Mouse (Mus musculus) midbrain, embryonic 11.5 days (tissue): ENCODE data around the gene Tmprss12. TPM values are rescaled to one million over a fixed set of nuclear protein-coding genes. Genes with fewer than 3 reads are reported as not detected.

Experiments
- polyA plus RNA-seq: library from polyadenylated mRNA; unstranded; fragments of >200 nt; fragmentation: Nextera tagmentation; extraction: Ambion mirVana; gene quantifications from 2 replicates; pipeline ENCODE4 v1.2.1, GENCODE M21; 2014

Gene Tmprss12
- polyA plus RNA-seq, 1 experiment from 2014 or later: 0.10 TPM

Other genes with a start within 250 kb of the Tmprss12 start
- gene Dip2b, start 242.2 kb upstream of the Tmprss12 start, polyA plus RNA-seq: 22.3 and 23.9 TPM in 2 replicates
- 31.8 and 33.5 TPM in 2 replicates for gene Atf1, start 53.0 kb upstream of the Tmprss12 start, polyA plus RNA-seq
- gene Mettl7a1, start 23.3 kb downstream of the Tmprss12 start, polyA plus RNA-seq: 4.0 and 5.1 TPM in 2 replicates
- not detected in 2 replicates for gene Mettl7a3, start 54.1 kb downstream of the Tmprss12 start, polyA plus RNA-seq
- gene Methig1, start 72.3 kb downstream of the Tmprss12 start, polyA plus RNA-seq: not detected in 2 replicates
- not detected in 2 replicates for gene Mettl7a2, start 72.4 kb downstream of the Tmprss12 start, polyA plus RNA-seq
- not detected in 2 replicates for gene Higd1c, start 83.7 kb downstream of the Tmprss12 start, polyA plus RNA-seq
- gene Gm5475, start 141.3 kb downstream of the Tmprss12 start, polyA plus RNA-seq: not detected in 2 replicates
- 18.2 and 22.2 TPM in 2 replicates for gene Slc11a2, start 144.2 kb downstream of the Tmprss12 start, polyA plus RNA-seq
- 41.0 and 42.5 TPM in 2 replicates for gene Letmd1, start 188.2 kb downstream of the Tmprss12 start, polyA plus RNA-seq
- 20.4 and 21.4 TPM in 2 replicates for gene Csrnp2, start 214.7 kb downstream of the Tmprss12 start, polyA plus RNA-seq